Mouse (Mus musculus): ENCODE data around the gene Serinc2.

GRCm38 (mm10) chr4:130266601-130267000 is 12.4 kb downstream of the Serinc2 start:
- TF ChIP-seq CTCF (IDR thresholded peaks at IDR 0.05; ENCODE audit: low read depth) (no peak), EP300 (IDR thresholded peaks at IDR 0.05; ENCODE audit: low read depth) (no peak)

Data from heart, postnatal 0 days (tissue).